Mouse (Mus musculus) adrenal gland, adult 10 weeks (tissue): ENCODE measurements around the gene Ppp2r1a. TPM values are rescaled to one million over a fixed set of nuclear protein-coding genes. Genes with fewer than 3 reads are reported as not detected.

Source experiments
- polyA plus RNA-seq: library from polyadenylated mRNA; stranded (reverse); fragments of 350-450 nt; fragmentation: Illumina TruSeq; extraction: RNeasy Lipid Tissue Mini Kit (QIAGEN cat#74804); gene quantifications from one replicate; pipeline ENCODE4 v1.2.3, GENCODE M21; 2014; ENCODE audit warnings: low read depth, low replicate concordance

Ppp2r1a gene
- 77.1 TPM for polyA plus RNA-seq

DNA sequence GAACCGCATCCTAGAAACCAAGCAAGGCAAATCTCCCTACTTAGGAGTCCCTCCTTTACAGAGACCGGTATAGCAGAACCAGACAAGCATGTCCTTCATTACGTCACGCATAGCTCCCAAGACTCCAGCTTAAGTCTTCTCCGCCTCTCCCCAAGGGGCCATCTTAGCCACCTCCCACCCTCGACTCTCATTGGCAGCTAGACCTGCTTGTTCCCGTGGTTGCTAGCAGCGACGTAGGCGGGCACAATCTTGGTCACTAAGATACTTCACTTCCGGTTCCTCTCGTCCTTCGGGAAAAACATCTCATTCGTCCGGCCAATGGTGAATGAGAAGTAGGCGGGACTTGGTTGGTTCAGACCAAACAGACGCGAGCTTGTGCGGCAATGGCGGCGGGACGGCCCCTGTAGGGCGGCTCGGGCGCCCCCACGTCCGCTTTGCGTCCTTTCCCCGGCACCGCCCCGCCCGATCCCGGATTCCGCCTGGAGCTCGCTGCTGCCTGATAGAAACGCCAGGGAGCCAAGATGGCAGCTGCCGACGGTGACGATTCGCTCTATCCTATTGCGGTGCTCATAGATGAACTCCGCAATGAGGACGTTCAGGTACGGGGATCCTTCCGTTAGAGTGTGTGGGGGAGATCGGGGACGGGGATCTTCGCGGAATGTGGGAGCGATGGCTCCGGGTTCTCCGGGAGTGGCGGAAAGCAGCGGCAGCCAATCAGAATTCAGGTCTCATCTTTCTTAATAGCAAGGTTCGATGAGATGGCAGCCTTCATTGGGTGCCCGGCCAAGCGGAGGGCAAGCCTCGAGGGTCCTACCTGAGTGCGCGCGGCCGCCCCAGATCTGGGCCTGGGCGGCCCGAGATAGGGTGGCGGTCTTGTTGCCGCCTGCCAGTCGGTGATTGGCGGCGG is at the start of gene Ppp2r1a:
Gene Ppp2r1a (plus strand): TSS at position 327 of the 907 bp plus-strand sequence.

DNA sequence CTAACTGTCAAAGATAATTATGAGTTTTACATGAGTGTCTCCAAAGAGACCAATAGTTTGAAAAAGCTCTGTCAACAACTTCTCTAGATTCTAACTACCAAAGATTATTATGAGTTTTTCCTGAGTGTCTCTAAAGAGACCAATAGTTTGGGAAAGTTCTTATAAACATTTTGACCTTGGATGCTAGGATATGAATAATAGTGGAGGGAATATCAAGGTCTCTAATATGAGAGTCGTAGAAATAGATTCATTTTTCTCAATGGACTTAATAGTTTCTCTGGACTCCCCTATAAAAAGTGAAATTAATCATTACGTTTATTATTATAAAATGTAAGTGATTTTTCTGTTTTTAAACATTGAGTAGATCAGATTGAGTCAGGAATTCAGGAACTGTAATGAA is 40.1 kb upstream of the Ppp2r1a start, which contains the start of gene Vmn1r231:
Gene Vmn1r231 (minus strand): TSS at position 101 of the 400 bp plus-strand sequence.

DNA sequence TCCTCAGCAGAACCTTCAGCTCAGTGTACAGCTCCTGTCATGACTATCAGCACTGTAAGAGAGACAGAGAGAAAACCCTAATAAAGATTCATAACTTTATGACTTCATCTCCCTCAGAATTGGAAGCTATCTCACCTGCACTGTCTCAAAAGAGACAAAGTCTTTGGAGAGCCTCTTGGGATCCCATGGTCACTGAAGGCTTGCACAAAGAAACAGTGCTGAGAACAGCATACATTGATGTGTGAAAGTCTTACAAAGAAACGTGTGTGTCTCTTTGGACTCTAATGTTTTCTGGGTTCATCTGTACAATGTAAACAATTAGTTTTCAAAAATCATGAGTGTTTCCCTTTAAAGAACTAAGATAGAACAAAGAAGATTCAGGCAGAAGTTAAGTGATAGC is 25.5 kb upstream of the Ppp2r1a start, which contains the start of gene Vmn1r232:
Gene Vmn1r232 (minus strand): TSS at position 101 of the 400 bp plus-strand sequence.

DNA sequence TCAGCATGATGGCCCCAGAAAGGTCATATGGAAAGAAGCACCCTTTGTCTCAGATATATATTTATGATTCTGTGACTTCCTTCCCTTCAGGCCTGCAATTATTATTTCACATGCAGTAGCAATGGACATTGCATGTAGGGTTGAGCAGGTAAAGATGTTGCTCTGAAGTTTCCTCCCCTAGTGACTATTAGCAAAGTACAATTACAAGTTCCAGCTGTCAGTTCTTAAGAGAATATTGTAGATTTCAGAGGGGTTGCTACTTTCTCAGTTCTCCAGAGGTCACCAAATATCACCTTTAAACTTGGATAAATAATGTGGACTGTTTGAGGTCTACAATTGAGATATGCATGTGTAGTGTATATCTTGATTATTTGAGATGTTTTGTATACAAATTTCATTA is 51.3 kb downstream of the Ppp2r1a start, which contains the start of gene Vmn1r233:
Gene Vmn1r233 (minus strand): TSS at position 101 of the 400 bp plus-strand sequence.

DNA sequence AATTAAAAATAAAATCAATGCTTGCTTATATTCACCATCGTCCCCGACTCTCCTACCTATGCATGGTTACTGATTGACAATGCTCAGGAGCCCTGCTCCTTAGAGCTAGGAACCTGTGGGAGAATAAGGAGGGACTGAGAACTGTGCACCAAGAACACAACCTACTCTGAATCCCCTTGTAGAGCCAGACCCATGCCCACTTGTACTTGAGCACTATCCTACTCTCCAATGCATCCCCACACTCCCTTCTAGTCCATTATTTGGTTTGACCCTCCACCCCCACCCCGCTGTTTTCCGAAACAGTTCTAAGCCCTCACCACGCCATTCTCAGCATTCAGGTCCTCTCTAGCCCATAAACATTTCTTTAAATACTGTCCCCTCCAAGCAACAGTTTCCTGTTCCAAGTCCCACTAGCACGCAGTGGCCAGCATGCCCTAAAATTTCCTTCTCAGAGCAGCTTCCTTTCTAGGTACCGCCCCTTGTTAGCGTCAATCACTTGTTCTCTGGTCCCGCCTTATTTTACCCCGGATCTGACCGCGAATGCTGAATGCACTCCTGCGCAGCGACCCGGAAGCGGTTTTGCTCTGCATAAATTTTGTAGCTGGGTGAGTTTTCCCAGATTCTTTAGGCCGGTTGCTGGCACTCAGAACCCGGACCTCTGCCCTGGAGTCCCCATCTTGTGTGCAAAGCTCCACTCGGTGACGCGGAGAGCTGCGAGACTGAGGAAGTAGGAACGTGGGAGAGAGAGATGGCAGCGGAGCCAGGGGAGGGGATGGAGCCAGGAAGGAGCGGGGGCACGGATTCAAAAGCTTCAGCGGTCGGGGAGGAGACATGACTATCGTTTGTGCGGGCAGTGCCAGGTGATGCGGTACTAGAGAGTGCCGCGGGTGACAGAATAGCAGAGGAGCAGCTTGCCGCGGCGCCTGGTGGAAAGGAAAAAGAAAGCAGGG is 63.5 kb downstream of the Ppp2r1a start, which contains the start of gene Zfp160:
Gene Zfp160 (plus strand): TSS at position 522 of the 950 bp plus-strand sequence.

Other genes with a start within 250 kb of the Ppp2r1a start
- gene Vmn1r227, start 215.5 kb upstream of the Ppp2r1a start, polyA plus RNA-seq = not detected
- not detected for gene Vmn1r228, start 159.2 kb upstream of the Ppp2r1a start, polyA plus RNA-seq
- gene Vmn1r229, start 133.8 kb upstream of the Ppp2r1a start, polyA plus RNA-seq = not detected
- gene Vmn1r230, start 104.9 kb upstream of the Ppp2r1a start, polyA plus RNA-seq = not detected
- gene Vmn1r231, start 40.2 kb upstream of the Ppp2r1a start, polyA plus RNA-seq = not detected
- not detected for gene Vmn1r232, start 25.6 kb upstream of the Ppp2r1a start, polyA plus RNA-seq
- not detected for gene Vmn1r233, start 51.2 kb downstream of the Ppp2r1a start, polyA plus RNA-seq
- gene Zfp160, start 63.6 kb downstream of the Ppp2r1a start, polyA plus RNA-seq = 38.4 TPM